Mouse (Mus musculus) embryonic fibroblast, embryonic 13.5 days (primary cell): Measurements from ENCODE around the gene Fzd7. TPM values are rescaled to one million over a fixed set of nuclear protein-coding genes. Genes with fewer than 3 reads are reported as not detected.
A peak's percentile ranks its signal among the peaks of the same experiment; 100 is the strongest.

Source experiments
- H3K27ac ChIP-seq: 2 replicates; pipeline ENCODE4 v1.5.1; 2012; ENCODE audit warnings: low read length, control low read depth, inconsistent platforms; ENCODE audit not compliant: insufficient read depth
- H3K4me1 ChIP-seq: 2 replicates; pipeline ENCODE4 v1.6.1; 2011; ENCODE audit warnings: low read length; ENCODE audit not compliant: control insufficient read depth, insufficient read depth
- H3K4me3 ChIP-seq: 2 replicates; pipeline ENCODE4 v1.5.1; 2011; ENCODE audit warnings: mild to moderate bottlenecking, control low read depth, low read length; ENCODE audit not compliant: insufficient read depth
- CTCF ChIP-seq: IDR thresholded peaks from 2 replicates; pipeline ENCODE4 v1.5.1; 2011; ENCODE audit warnings: mild to moderate bottlenecking, control low read depth, low read length, moderate library complexity, borderline replicate concordance; ENCODE audit not compliant: insufficient read depth
- POLR2A ChIP-seq: IDR thresholded peaks from 2 replicates; pipeline ENCODE4 v1.6.1; 2011; ENCODE audit warnings: low read depth, mild to moderate bottlenecking, control low read depth, low read length, moderate library complexity
- polyA plus RNA-seq: library from polyadenylated mRNA; stranded (reverse); fragments of >200 nt; gene quantifications from 2 replicates; pipeline ENCODE4 v1.2.4, GENCODE M21; 2011; ENCODE audit warnings: low read depth; ENCODE audit not compliant: missing spikeins, insufficient read length

Fzd7 gene
- polyA plus RNA-seq, 1 experiment, result 43.0 TPM

GRCm38 (mm10) chr1:59469170-59469569 lies 13.1 kb upstream of the Fzd7 start:
- TF ChIP-seq CTCF, result no peak
- no peak for TF ChIP-seq POLR2A
- Histone ChIP-seq H3K4me3 (no peak overlapping the region), H3K4me1 (no peaks in the 10 kb centered on the region), H3K27ac (no peak overlapping the region)

GRCm38 (mm10) chr1:59470766-59471165 lies 11.5 kb upstream of the Fzd7 start:
- Histone ChIP-seq H3K4me1 (0 out of 2 replicates have a peak, but pooled peaks cover 3% of the 10 kb centered on the region), H3K27ac (no peak overlapping the region), H3K4me3 (no peak overlapping the region)
- no peak for TF ChIP-seq CTCF
- no peak for TF ChIP-seq POLR2A

- TF ChIP-seq POLR2A (no peak), CTCF (no peak)
- 0 out of 2 replicates have a peak, but pooled peaks cover 4% of the 10 kb centered on the region for H3K4me1 ChIP-seq
- no peak overlapping the region for H3K27ac ChIP-seq
- H3K4me3 ChIP-seq, result no peak overlapping the region
Observed at GRCm38 (mm10) chr1:59472368-59473180, 9.7 kb upstream of the Fzd7 start.

GRCm38 (mm10) chr1:59473181-59473555 lies 9.1 kb upstream of the Fzd7 start:
- 0 out of 2 replicates have a peak, but pooled peaks cover 4% of the 10 kb centered on the region for H3K4me1 ChIP-seq
- TF ChIP-seq CTCF (no peak), POLR2A (no peak)
- H3K4me3 ChIP-seq, result no peak overlapping the region
- no peak overlapping the region for H3K27ac ChIP-seq

GRCm38 (mm10) chr1:59475618-59476017 lies 6.6 kb upstream of the Fzd7 start:
- Histone ChIP-seq H3K27ac (no peak overlapping the region), H3K4me1 (peaks cover 8% of the 10 kb centered on the region), H3K4me3 (no peak overlapping the region)
- TF ChIP-seq POLR2A, result no peak
- TF ChIP-seq CTCF, result no peak

- H3K4me1 ChIP-seq, result peaks cover 8% of the 10 kb centered on the region
- TF ChIP-seq CTCF (no peak), POLR2A (no peak)
- H3K4me3 ChIP-seq, result no peak overlapping the region
- H3K27ac ChIP-seq, result peak overlapping the region; percentile 99; the same call in 1 of the 2 replicates
Observed at GRCm38 (mm10) chr1:59478911-59479310, 3.3 kb upstream of the Fzd7 start.

- Histone ChIP-seq H3K4me1 (peaks cover 5% of the 10 kb centered on the region), H3K27ac (peak overlapping the region; percentile 99), H3K4me3 (peak overlapping the region; percentile 50)
- TF ChIP-seq CTCF (no peak), POLR2A (no peak; the same call in 1 of the 2 replicates)
Observed at GRCm38 (mm10) chr1:59480821-59481455, 1.3 kb upstream of the Fzd7 start.

- Histone ChIP-seq H3K4me3 (peak overlapping the region; percentile 60), H3K4me1 (peaks cover 5% of the 10 kb centered on the region), H3K27ac (peak overlapping the region; percentile 99)
- peak; percentile 98 for TF ChIP-seq POLR2A
- no peak for TF ChIP-seq CTCF
Observed at GRCm38 (mm10) chr1:59481456-59482291, 550 bp upstream of the Fzd7 start.

- Histone ChIP-seq H3K27ac (peak overlapping the region; percentile 77), H3K4me3 (peak overlapping the region; percentile 60), H3K4me1 (peaks cover 5% of the 10 kb centered on the region)
- no peak for TF ChIP-seq CTCF
- peak; percentile 29; the same call in 1 of the 2 replicates for TF ChIP-seq POLR2A
Observed at GRCm38 (mm10) chr1:59482696-59483520, 684 bp downstream of the Fzd7 start.
